Mouse (Mus musculus): Measurements from ENCODE around the gene Plekho2.

- TF ChIP-seq CTCF (IDR thresholded peaks at IDR 0.05; ENCODE audit: borderline replicate concordance, insufficient read depth, low read depth, low read length): no peak
- TF ChIP-seq POLR2A (IDR thresholded peaks at IDR 0.05; ENCODE audit: borderline replicate concordance, insufficient read depth, low read length): no peak
Observed at GRCm38 (mm10) chr9:65606321-65607109, 26.7 kb upstream of the Plekho2 start.
